Mouse (Mus musculus) brown adipose tissue, adult 24 weeks (tissue): ENCODE results near the gene Kif24. TPM values are rescaled to one million over a fixed set of nuclear protein-coding genes. Genes with fewer than 3 reads are reported as not detected.

Experiments
- H3K27ac ChIP-seq: fragments of 200-500 bp; replicated peaks from 2 replicates; pipeline ENCODE4 v1.5.1; 2012; ENCODE audit warnings: low read depth, mild to moderate bottlenecking, low read length
- H3K4me1 ChIP-seq: fragments of 200-500 bp; 2 replicates; pipeline ENCODE4 v1.6.1; 2012; ENCODE audit warnings: low read length, mixed read lengths; ENCODE audit not compliant: control insufficient read depth, insufficient read depth, insufficient read length
- H3K4me3 ChIP-seq: fragments of 200-500 bp; 2 replicates; pipeline ENCODE4 v1.5.1; 2012; ENCODE audit warnings: low read depth, mild to moderate bottlenecking, low read length, moderate library complexity; ENCODE audit not compliant: insufficient read depth
- polyA plus RNA-seq: library from polyadenylated mRNA; stranded (reverse); fragments of >200 nt; gene quantifications from 2 replicates; pipeline ENCODE4 v1.2.4, GENCODE M21; 2012; ENCODE audit not compliant: missing spikeins, insufficient read depth, insufficient read length

Gene Kif24
- polyA plus RNA-seq: 0.55 TPM in 1 of 2 replicates, not detected in the other

GRCm38 (mm10) chr4:41464345-41465286 lies at the start of gene Kif24, which contains the start of gene Nudt2:
Kif24 (minus strand) TSS chr4:41464887.
Nudt2 (plus strand) TSS chr4:41465151.
- H3K4me3 ChIP-seq: peak within 1 kb of the TSS; percentile 72
- no peak within 1 kb of the TSS for H3K27ac ChIP-seq
- H3K4me1 ChIP-seq: no peaks in the 10 kb centered on the region; the same call in 1 of the 2 replicates

DNA sequence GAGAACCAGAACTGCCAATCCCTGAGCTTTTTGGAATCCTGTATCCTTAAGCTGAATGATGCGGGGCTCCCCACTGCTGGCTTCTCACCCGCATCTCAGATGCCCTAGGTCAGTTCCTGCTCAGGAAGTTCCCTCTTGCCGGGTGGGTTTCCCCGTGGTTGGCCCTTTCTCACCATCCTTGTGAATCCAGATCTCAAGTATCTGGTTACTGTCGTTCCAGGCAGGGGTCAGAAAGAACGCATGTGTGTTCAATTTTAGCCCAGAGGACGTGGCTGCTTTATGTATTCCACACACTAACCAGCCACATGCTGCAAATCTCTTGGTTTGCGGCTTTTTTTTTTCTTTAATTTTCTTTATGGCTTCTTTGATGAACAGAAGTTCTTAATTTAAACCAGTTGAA lies 49.0 kb upstream of the Kif24 start:
- Histone ChIP-seq H3K4me1 (no peaks in the 10 kb centered on the region), H3K27ac (no peak overlapping the region), H3K4me3 (no peak overlapping the region)

DNA sequence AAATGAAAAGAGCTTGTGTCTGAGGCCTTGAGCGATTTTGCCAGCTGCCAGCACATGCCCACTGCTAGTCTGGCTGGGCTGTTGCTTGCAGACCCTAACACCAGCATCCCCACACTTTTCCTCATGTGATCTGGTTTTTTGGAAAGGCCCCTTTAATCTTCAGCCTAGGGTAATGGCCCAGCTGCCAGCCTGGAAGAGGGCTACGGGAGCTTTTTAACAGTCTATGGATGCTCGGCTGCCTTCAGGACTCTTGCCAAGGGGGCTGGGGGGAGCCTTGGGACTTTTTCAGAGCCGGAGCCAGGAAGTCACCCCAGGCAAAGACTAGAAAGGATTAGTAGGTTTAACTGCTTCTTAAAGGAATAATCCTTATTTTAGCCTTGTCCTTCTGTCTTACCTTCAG lies 48.6 kb upstream of the Kif24 start:
- Histone ChIP-seq H3K4me3 (no peak overlapping the region), H3K27ac (no peak overlapping the region), H3K4me1 (no peaks in the 10 kb centered on the region)

DNA sequence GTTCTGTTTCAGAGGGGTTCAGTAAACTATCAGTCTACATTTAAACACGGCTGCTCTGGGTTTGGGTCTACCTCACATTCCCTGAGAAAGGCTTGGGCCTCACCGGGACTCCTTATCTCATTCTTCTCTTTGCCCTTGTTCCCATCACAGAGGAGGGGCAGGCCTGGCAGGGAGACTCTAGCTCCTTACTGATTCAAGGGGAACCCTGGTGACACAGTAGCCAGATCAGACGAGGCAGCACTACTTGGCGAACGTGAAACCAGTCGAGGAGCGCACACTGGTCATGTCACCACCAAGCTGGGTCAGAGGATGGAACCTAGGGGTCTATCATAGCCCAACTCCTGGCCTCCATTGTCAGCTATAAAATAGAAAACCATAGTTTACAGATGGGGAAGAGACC lies 43.3 kb upstream of the Kif24 start:
- Histone ChIP-seq H3K4me1 (no peaks in the 10 kb centered on the region), H3K4me3 (no peak overlapping the region)

GRCm38 (mm10) chr4:41507326-41507924 lies 42.7 kb upstream of the Kif24 start:
- no peaks in the 10 kb centered on the region for H3K4me1 ChIP-seq
- peak overlapping the region; percentile 66 for H3K4me3 ChIP-seq
- no peak overlapping the region for H3K27ac ChIP-seq

More for the DNA sequence above, 43.3 kb upstream of the Kif24 start:
- no peak overlapping the region for H3K27ac ChIP-seq

GRCm38 (mm10) chr4:41506906-41507305 lies 42.2 kb upstream of the Kif24 start:
- Histone ChIP-seq H3K27ac (no peak overlapping the region), H3K4me1 (peaks cover 4% of the 10 kb centered on the region; the same call in 1 of the 2 replicates), H3K4me3 (peak overlapping the region; percentile 66)

DNA sequence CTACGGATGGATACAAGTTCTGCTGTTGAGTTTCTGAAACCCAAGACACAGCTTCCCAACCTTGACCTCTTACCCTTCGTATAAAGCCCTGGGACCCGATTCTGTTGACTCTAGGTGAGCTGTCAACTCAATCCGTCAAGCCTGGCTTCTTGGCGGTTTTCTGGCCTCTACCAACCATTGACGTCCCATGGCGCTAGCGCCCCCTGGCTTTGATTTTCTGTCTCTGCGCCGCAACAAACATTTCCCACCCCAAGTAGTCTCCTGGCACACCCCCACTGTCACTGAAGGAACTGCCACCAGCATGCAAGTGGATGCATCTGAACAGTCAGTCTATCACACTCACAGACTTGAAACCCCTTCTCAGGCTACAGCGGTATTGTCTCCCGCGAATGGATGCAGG lies 41.5 kb upstream of the Kif24 start:
- Histone ChIP-seq H3K4me3 (peak overlapping the region; percentile 66; the same call in 1 of the 2 replicates), H3K27ac (peak overlapping the region; percentile 36), H3K4me1 (peaks cover 4% of the 10 kb centered on the region; the same call in 1 of the 2 replicates)

DNA sequence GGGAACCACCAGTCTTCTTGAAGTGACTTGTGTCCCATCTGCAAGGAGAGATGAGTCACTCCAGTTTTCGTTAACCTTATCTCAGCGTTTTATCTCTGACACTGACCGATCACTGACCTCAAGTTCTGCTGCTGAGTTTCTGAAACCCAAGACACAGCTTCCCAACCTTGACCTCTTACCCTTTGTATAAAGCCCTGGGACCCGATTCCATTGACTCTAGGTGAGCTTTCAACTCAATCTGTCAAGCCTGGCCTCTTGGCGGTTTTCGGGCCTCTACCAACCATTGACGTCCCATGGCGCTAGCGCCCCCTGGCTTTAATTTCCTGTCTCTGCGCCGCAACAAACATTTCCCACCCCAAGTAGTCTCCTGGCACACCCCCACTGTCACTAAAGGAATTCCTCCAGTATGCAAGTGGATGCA lies 40.5 kb upstream of the Kif24 start:
- Histone ChIP-seq H3K4me3 (no peak overlapping the region), H3K27ac (no peak overlapping the region), H3K4me1 (peaks cover 4% of the 10 kb centered on the region; the same call in 1 of the 2 replicates)

DNA sequence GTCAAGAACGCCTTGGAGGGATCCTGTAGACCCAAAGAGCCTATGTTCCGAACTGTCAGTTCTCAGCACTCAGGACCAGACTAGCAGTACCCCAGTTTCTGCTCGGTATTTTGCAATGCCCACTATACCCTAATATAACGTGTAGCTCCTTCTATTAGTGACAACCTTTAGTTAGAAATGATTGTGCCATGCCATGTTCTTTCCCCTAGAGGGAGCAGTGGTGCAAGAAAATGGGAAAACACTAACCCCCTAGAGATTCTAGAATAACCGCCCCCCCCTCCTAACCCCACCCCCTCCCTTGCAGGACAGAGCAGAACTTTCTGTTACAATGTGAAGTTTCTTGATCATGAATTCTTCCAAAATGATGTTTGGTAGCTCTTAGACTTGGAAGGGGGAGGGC lies 39.6 kb upstream of the Kif24 start:
- Histone ChIP-seq H3K4me3 (no peak overlapping the region), H3K4me1 (peaks cover 4% of the 10 kb centered on the region; the same call in 1 of the 2 replicates), H3K27ac (no peak overlapping the region)

GRCm38 (mm10) chr4:41502986-41503412 lies 38.3 kb upstream of the Kif24 start, which contains the start of gene AI464131:
AI464131 (minus strand) TSS chr4:41503076.
- Histone ChIP-seq H3K4me1 (peaks cover 8% of the 10 kb centered on the region; the same call in 1 of the 2 replicates), H3K4me3 (peak within 1 kb of the TSS; percentile 67), H3K27ac (no peak within 1 kb of the TSS)

DNA sequence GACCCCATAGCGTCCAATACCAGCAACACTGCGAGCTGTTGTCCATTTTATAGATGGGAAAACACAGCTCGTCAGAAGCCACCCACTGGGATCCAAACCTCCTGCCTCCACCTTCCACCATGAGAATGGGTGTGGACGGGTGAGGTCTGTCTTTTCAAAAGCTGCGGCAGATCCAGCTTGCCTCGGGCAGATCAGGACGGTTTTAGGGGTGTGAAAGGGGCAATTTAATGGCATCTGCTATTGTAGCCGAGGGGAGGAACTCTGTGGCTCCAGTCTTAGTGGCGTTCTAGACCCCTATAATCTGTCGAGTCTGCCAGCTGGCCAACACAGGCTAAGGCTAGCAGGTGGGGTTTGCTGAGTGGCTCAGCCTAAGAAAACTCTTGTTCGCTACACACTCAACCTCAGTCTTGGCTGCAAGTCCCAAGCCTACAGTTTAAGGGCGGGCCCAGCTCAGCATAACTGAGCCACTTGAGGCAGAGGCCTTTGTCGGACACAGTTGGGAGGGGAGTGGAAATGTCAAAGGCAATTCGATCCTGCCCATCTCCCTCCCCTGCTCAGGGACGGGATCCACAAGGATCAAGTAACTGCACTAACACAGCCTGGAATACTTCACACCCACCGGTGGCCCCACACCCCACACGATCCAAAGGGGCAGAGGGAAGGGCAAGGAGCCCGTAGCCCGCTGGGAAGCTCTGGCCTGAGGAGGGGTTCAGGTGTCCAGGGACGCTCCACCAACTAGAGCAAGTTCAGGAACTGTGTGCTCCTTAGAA lies 37.7 kb upstream of the Kif24 start:
- H3K4me1 ChIP-seq: peaks cover 8% of the 10 kb centered on the region; the same call in 1 of the 2 replicates
- peak overlapping the region; percentile 67 for H3K4me3 ChIP-seq
- H3K27ac ChIP-seq: no peak overlapping the region

DNA sequence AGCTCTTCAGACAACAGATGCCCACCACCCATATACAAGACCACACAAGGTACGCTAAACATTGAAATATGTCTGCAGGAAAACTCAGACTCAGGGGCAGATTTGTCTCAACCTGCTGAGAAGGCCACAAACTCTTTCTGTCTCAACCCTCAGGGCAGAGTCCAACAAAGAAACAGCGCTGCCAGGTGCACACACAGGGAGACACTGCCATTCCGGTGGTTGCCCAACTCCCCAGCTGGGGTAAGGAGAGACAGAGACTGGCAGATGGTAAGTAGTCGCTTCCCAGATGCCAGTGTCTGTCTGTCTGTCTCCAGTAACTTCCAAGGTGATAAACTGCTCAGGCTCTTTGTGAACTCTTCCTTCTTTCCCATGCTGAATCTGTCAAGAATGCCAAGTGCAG lies 36.1 kb upstream of the Kif24 start:
- peaks cover 8% of the 10 kb centered on the region; the same call in 1 of the 2 replicates for H3K4me1 ChIP-seq
- no peak overlapping the region for H3K27ac ChIP-seq
- H3K4me3 ChIP-seq: no peak overlapping the region

GRCm38 (mm10) chr4:41499619-41500018 lies 34.9 kb upstream of the Kif24 start:
- Histone ChIP-seq H3K27ac (no peak overlapping the region), H3K4me3 (no peak overlapping the region), H3K4me1 (peaks cover 8% of the 10 kb centered on the region; the same call in 1 of the 2 replicates)

GRCm38 (mm10) chr4:41498921-41499391 lies 34.3 kb upstream of the Kif24 start:
- Histone ChIP-seq H3K4me1 (peaks cover 8% of the 10 kb centered on the region; the same call in 1 of the 2 replicates), H3K4me3 (peak overlapping the region; percentile 7; the same call in 1 of the 2 replicates), H3K27ac (no peak overlapping the region)
